In genomic region chr4:81730386-81730785, GRCm38 (mm10) we compare ENCODE assay signal across 23 mouse cellular contexts.
DNase-seq lines count a peak whose midpoint lies in the region; ATAC-seq lines count a peak whose summit lies in the region.
"Had no signal": no experiment of that assay in that cellular context is flagged by ENCODE, and none has a peak within 500 bp of the region (broad histone marks: within the 10 kb centered on the region; RNA-seq: fewer than 3 reads in every experiment).

No protein-coding gene starts in this region.

- H3K9me3 ChIP-seq in kidney, embryonic 14.5 days (ENCODE audit: control insufficient read depth, low read length), result no peaks in the 10 kb centered on the region
- H3K9me3 ChIP-seq in kidney, embryonic 15.5 days (replicated peaks), result no peaks in the 10 kb centered on the region
- no peaks in the 10 kb centered on the region for H3K9me3 ChIP-seq in intestine, embryonic 16.5 days (ENCODE audit: control insufficient read depth, low read length)
- H3K9me3 ChIP-seq: embryonic facial prominence, embryonic 12.5 days; forebrain, embryonic 15.5 days; heart, embryonic 15.5 days had no signal

- no peak overlapping the region for H3K4me2 ChIP-seq in kidney, embryonic 14.5 days (replicated peaks; ENCODE audit: low read depth, low read length)
- no peak overlapping the region for H3K4me2 ChIP-seq in kidney, embryonic 15.5 days
- H3K4me2 ChIP-seq in intestine, embryonic 16.5 days (ENCODE audit: low read depth, low read length), result no peak overlapping the region
- H3K4me2 ChIP-seq: embryonic facial prominence, embryonic 12.5 days; forebrain, embryonic 15.5 days; heart, embryonic 11.5 days; heart, embryonic 15.5 days had no signal

- H3K27ac ChIP-seq in kidney, embryonic 14.5 days (ENCODE audit: low read depth, low read length), result no peak overlapping the region
- no peak overlapping the region for H3K27ac ChIP-seq in kidney, embryonic 15.5 days
- no peak overlapping the region for H3K27ac ChIP-seq in intestine, embryonic 16.5 days (ENCODE audit: low read length)
- H3K27ac ChIP-seq: embryonic facial prominence, embryonic 12.5 days; forebrain, embryonic 15.5 days; heart, adult 2 months; heart, embryonic 15.5 days had no signal

- no peaks in the 10 kb centered on the region for H3K27me3 ChIP-seq in kidney, embryonic 14.5 days (ENCODE audit: control insufficient read depth, insufficient read depth, low read length)
- H3K27me3 ChIP-seq in kidney, embryonic 15.5 days, result no peaks in the 10 kb centered on the region
- H3K27me3 ChIP-seq in intestine, embryonic 16.5 days (replicated peaks; ENCODE audit: control insufficient read depth, insufficient read depth, low read length), result no peaks in the 10 kb centered on the region
- H3K27me3 ChIP-seq: embryonic facial prominence, embryonic 12.5 days; forebrain, embryonic 15.5 days; heart, embryonic 15.5 days had no signal

- no peak overlapping the region for H3K9ac ChIP-seq in kidney, embryonic 14.5 days (ENCODE audit: low read depth, low read length)
- H3K9ac ChIP-seq in kidney, embryonic 15.5 days, result no peak overlapping the region
- H3K9ac ChIP-seq in intestine, embryonic 16.5 days (ENCODE audit: low read depth, low read length), result no peak overlapping the region
- H3K9ac ChIP-seq: embryonic facial prominence, embryonic 12.5 days; forebrain, embryonic 15.5 days; heart, embryonic 15.5 days had no signal

- WGBS in kidney, embryonic 14.5 days, result 77% methylated on average over 2 of the region's 2 CpGs
- WGBS in kidney, embryonic 15.5 days, result 69% methylated on average over 2 of the region's 2 CpGs
- 50% methylated on average over 2 of the region's 2 CpGs for WGBS in intestine, embryonic 16.5 days

- no peak overlapping the region for H3K4me3 ChIP-seq in kidney, embryonic 14.5 days (ENCODE audit: low read length)
- no peak overlapping the region for H3K4me3 ChIP-seq in kidney, embryonic 15.5 days (replicated peaks)
- H3K4me3 ChIP-seq in intestine, embryonic 16.5 days (ENCODE audit: low read length), result no peak overlapping the region
- H3K4me3 ChIP-seq: embryonic facial prominence, embryonic 12.5 days; forebrain, embryonic 15.5 days; heart, adult 2 months; heart, embryonic 15.5 days had no signal

- DNase-seq in kidney, adult 11 months, result peak; percentile 32
- peak; percentile 71 for DNase-seq in kidney, adult 9 months
- peak; percentile 44 to 53 for DNase-seq in kidney, postnatal 36 days
- no peak for DNase-seq in spleen, postnatal 10 days (ENCODE audit: low spot score in 2 of 2)
- DNase-seq in frontal cortex, postnatal 10 days (ENCODE audit: low spot score in 2 of 2), result no peak
- DNase-seq: adrenal gland, postnatal 10 days; B cell, adult 2 months; cerebellum, adult 11 months; cerebellum, adult 8-10 months; cerebellum, postnatal 14 days; embryo, embryonic 11 days; gastrocnemius, postnatal 10 days; heart, adult 2 months; heart, postnatal 14 days had no signal

- no peak for ATAC-seq in kidney, embryonic 14.5 days (ENCODE audit: low FRiP score, low TSS enrichment)
- ATAC-seq in kidney, embryonic 15.5 days (replicated peaks; ENCODE audit: low FRiP score), result no peak
- ATAC-seq in intestine, embryonic 16.5 days, result peak; percentile 90
- ATAC-seq: CD4-positive, CD25-positive, alpha-beta regulatory T cell, adult 4 months; forebrain, embryonic 15.5 days had no signal

- H3K4me1 ChIP-seq in kidney, embryonic 14.5 days (ENCODE audit: control insufficient read depth, insufficient read depth, low read length), result no peaks in the 10 kb centered on the region
- peaks cover 8% of the 10 kb centered on the region; the same call in 1 of the 2 replicates for H3K4me1 ChIP-seq in kidney, embryonic 15.5 days
- H3K4me1 ChIP-seq in intestine, embryonic 16.5 days (ENCODE audit: control insufficient read depth, insufficient read depth, low read length), result no peaks in the 10 kb centered on the region

- H3K36me3 ChIP-seq in kidney, embryonic 14.5 days (ENCODE audit: control insufficient read depth, insufficient read depth, low read length), result no peaks in the 10 kb centered on the region
- H3K36me3 ChIP-seq in kidney, embryonic 15.5 days, result no peaks in the 10 kb centered on the region
- H3K36me3 ChIP-seq in intestine, embryonic 16.5 days (ENCODE audit: control insufficient read depth, insufficient read depth, low read length), result no peaks in the 10 kb centered on the region; the same call in 1 of the 2 replicates
- H3K36me3 ChIP-seq: embryonic facial prominence, embryonic 12.5 days; forebrain, embryonic 15.5 days; G1E; heart, embryonic 15.5 days had no signal

Comparison
In these comparisons a context has a peak if more than half of its experiments do, and no peak if none do; other contexts are left out.
1. DNase-seq: peak in kidney, adult 11 months (single experiment), kidney, adult 9 months (single experiment) and kidney, postnatal 36 days (2 of 2); none in spleen, postnatal 10 days (0 of 2) and frontal cortex, postnatal 10 days (0 of 2).